Mouse (Mus musculus) MEL (cell line): ENCODE data around the gene Arhgef2.

Experiments used
- CTCF ChIP-seq, 3 experiments: IDR thresholded peaks in 2 of 3; conservative IDR thresholded peaks in 1 of 3; 2 replicates each; pipeline ENCODE4 v1.5.1; 2011 to 2012; ENCODE audit warnings: low read length in 3 of 3, low read depth in 2 of 3, mild to moderate bottlenecking in 2 of 3, improper control_type of control experiment in 1 of 3, inconsistent platforms in 1 of 3, mixed read lengths in 1 of 3, moderate library complexity in 1 of 3; ENCODE audit not compliant: control insufficient read depth in 1 of 3, insufficient read depth in 1 of 3, poor library complexity in 1 of 3, severe bottlenecking in 1 of 3
- JUND ChIP-seq: IDR thresholded peaks from 2 replicates; pipeline ENCODE4 v1.6.1; 2011; ENCODE audit warnings: low read depth, mild to moderate bottlenecking, improper control_type of control experiment, low read length
- KAT2A ChIP-seq: conservative IDR thresholded peaks from 2 replicates; pipeline ENCODE4 v1.6.1; 2012; ENCODE audit warnings: low read depth, low read length, improper control_type of control experiment, inconsistent platforms
- MAFK ChIP-seq: IDR thresholded peaks from 2 replicates; pipeline ENCODE4 v1.6.1; 2011; ENCODE audit warnings: low read depth, mild to moderate bottlenecking, low read length, improper control_type of control experiment, borderline replicate concordance
- MAX ChIP-seq: IDR thresholded peaks from 2 replicates; pipeline ENCODE4 v1.6.1; 2011; ENCODE audit warnings: low read length, improper control_type of control experiment
- MYC ChIP-seq: IDR thresholded peaks from 2 replicates; pipeline ENCODE4 v1.6.1; 2011; ENCODE audit warnings: low read depth, mild to moderate bottlenecking, low read length, improper control_type of control experiment, moderate library complexity
- POLR2A ChIP-seq, 2 experiments: IDR thresholded peaks; 2 replicates each; pipeline ENCODE4 v1.6.1; 2011 to 2012; ENCODE audit warnings: low read length in 2 of 2, mild to moderate bottlenecking in 2 of 2, control low read depth in 1 of 2, improper control_type of control experiment in 1 of 2, low read depth in 1 of 2, moderate library complexity in 1 of 2; ENCODE audit not compliant: control insufficient read depth in 1 of 2, insufficient read depth in 1 of 2, poor library complexity in 1 of 2
- TAL1 ChIP-seq: IDR thresholded peaks from 2 replicates; pipeline ENCODE4 v1.6.1; 2012; ENCODE audit warnings: mild to moderate bottlenecking, inconsistent platforms, low read length, moderate library complexity, mixed read lengths
- TCF12 ChIP-seq: IDR thresholded peaks from 2 replicates; pipeline ENCODE4 v1.6.1; 2014; ENCODE audit warnings: low read depth, mild to moderate bottlenecking, inconsistent platforms, low read length, improper control_type of control experiment, moderate library complexity
- ZMIZ1 ChIP-seq: IDR thresholded peaks from 2 replicates; pipeline ENCODE4 v1.6.1; 2012; ENCODE audit warnings: low read depth, mild to moderate bottlenecking, inconsistent platforms, low read length, improper control_type of control experiment, moderate library complexity

DNA sequence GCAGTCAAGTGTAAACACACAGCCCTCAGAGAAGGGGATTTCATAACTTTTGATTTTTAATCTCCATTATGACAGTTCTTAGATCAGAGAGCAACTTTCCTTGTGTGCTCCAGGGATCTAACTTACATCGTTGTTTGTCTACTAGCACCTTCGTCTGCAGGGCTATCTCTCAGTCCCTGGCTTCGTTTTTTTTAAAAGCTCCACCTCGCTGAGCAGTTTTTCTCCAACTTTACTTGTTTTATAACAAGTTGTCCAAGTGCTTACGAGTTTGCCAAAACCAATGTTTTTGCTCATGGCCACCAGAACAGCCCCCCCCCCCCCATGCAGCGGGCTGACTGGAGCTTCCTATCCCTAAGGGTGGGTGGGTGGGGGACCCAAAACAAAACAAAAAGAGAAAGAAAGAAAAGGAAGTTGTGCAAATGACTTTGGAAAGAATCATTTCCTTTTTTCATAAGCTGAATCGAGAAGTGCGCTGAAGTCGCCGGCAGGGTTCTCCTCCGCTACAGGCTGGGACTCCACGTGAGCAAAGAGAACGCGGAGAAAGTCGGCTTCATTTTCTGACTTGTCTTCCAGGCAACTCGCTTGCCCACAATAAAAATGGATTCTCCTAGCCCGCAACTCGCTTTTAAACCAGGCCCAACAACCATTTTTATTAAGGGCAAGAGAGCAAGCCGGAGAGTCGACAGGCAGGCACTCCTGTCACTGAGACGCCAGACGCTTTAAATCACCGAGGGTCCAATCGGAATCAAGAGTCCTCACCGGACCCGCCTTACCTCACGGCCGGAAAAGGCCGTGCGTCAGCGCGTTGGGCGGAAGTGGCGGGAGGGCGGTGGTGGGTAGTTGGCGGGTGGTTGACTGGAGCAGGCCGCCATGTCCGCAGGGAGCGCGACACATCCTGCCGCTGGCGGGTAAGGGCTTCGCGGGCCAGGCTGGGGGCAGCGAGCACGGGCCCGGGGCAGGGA is 79.5 kb downstream of the Arhgef2 start, which contains the start of gene Khdc4:
- TF ChIP-seq MAX (peak; percentile 90), TCF12 (peak; percentile 66), ZMIZ1 (peak; percentile 96), TAL1 (no peak), CTCF (IDR thresholded peaks at IDR 0.05 in 2 of 3, conservative IDR thresholded peaks at IDR 0.05 in 1 of 3; ENCODE audit: control insufficient read depth in 1 of 3, insufficient read depth in 1 of 3, low read depth in 2 of 3, low read length in 3 of 3, poor library complexity in 1 of 3, severe bottlenecking in 1 of 3) (0 out of 6 replicates have a peak, but pooled peaks of 1 of the 3 experiments have one; percentile 13), MAFK (no peak), POLR2A (IDR thresholded peaks at IDR 0.05; ENCODE audit: control insufficient read depth in 1 of 2, insufficient read depth in 1 of 2, low read depth in 1 of 2, low read length in 2 of 2, poor library complexity in 1 of 2) (peak; percentile 93 to 97), MYC (peak; percentile 95), KAT2A (peak; percentile 90), JUND (no peak)
